Mouse (Mus musculus): ENCODE results near the gene Lhx6. TPM values are rescaled to one million over a fixed set of nuclear protein-coding genes. Genes with fewer than 3 reads are reported as not detected.

Gene Lhx6
- total and polyA plus RNA-seq, 3 experiments: 1.3 to 3.0 TPM; not detected in 1

GRCm38 (mm10) chr2:36061409-36061808 lies 43.8 kb downstream of the Lhx6 start:
- Histone ChIP-seq H3K36me3 (ENCODE audit: control insufficient read depth in 1 of 2, insufficient read depth in 2 of 2, low read length in 2 of 2) (no peaks in the 10 kb centered on the region), H3K4me3 (ENCODE audit: control insufficient read depth in 1 of 2, insufficient read depth in 1 of 2, low read depth in 2 of 2, low read length in 2 of 2) (no peak overlapping the region), H3K4me1 (ENCODE audit: control insufficient read depth in 1 of 2, insufficient read depth in 2 of 2, low read length in 2 of 2) (no peaks in the 10 kb centered on the region), H3K9ac (ENCODE audit: control insufficient read depth, low read depth, low read length, poor library complexity, severe bottlenecking) (no peak overlapping the region), H3K79me2 (ENCODE audit: control insufficient read depth, insufficient read depth, low read length, poor library complexity) (no peaks in the 10 kb centered on the region), H3K27ac (ENCODE audit: control insufficient read depth, low read depth, low read length) (no peak overlapping the region), H3K9me3 (replicated peaks; ENCODE audit: insufficient read depth, low read length) (no peaks in the 10 kb centered on the region), H3K27me3 (ENCODE audit: control insufficient read depth in 1 of 2, insufficient read depth in 2 of 2, low read length in 2 of 2) (no peaks in the 10 kb centered on the region; a peak in 2 of 4 replicates)
- TF ChIP-seq SIN3A (IDR thresholded peaks at IDR 0.05; ENCODE audit: low read length) (no peak), POLR2AphosphoS2 (IDR thresholded peaks at IDR 0.05; ENCODE audit: low read length) (no peak), TAL1 (IDR thresholded peaks at IDR 0.05; ENCODE audit: low read length) (no peak), ZMIZ1 (IDR thresholded peaks at IDR 0.05; ENCODE audit: low read depth, low read length) (no peak), MAFK (IDR thresholded peaks at IDR 0.05; ENCODE audit: borderline replicate concordance, low read depth, low read length) (no peak), UBTF (IDR thresholded peaks at IDR 0.05; ENCODE audit: borderline replicate concordance, insufficient read depth, low read depth, low read length) (no peak), TBP (IDR thresholded peaks at IDR 0.05; ENCODE audit: low read depth, low read length) (no peak), MAZ (IDR thresholded peaks at IDR 0.05; ENCODE audit: low read depth, low read length) (no peak), E2F4 (IDR thresholded peaks at IDR 0.05; ENCODE audit: borderline replicate concordance, low read depth, low read length) (no peak), KAT2A (conservative IDR thresholded peaks at IDR 0.05; ENCODE audit: low read depth, low read length) (no peak), TCF12 (IDR thresholded peaks at IDR 0.05; ENCODE audit: low read depth, low read length) (no peak), ZNF384 (IDR thresholded peaks at IDR 0.05; ENCODE audit: low read depth, low read length) (no peak), EP300 (IDR thresholded peaks at IDR 0.05; ENCODE audit: low read depth in 1 of 2, low read length in 2 of 2) (no peak), CTCF (IDR thresholded peaks at IDR 0.05 in 2 of 3, conservative IDR thresholded peaks at IDR 0.05 in 1 of 3; ENCODE audit: control insufficient read depth in 1 of 3, insufficient read depth in 1 of 3, low read depth in 2 of 3, low read length in 3 of 3, poor library complexity in 1 of 3, severe bottlenecking in 1 of 3) (no peak), MYB (IDR thresholded peaks at IDR 0.05; ENCODE audit: low read depth, low read length) (no peak), POLR2A (IDR thresholded peaks at IDR 0.05; ENCODE audit: control insufficient read depth in 1 of 2, insufficient read depth in 1 of 2, low read depth in 1 of 2, low read length in 2 of 2, poor library complexity in 1 of 2) (no peak), USF2 (IDR thresholded peaks at IDR 0.05; ENCODE audit: borderline replicate concordance in 1 of 2, insufficient read depth in 1 of 2, low read depth in 1 of 2, low read length in 2 of 2) (no peak), GATA1 (IDR thresholded peaks at IDR 0.05; ENCODE audit: low read depth, low read length) (no peak), SMC3 (IDR thresholded peaks at IDR 0.05; ENCODE audit: low read depth, low read length) (no peak), HCFC1 (IDR thresholded peaks at IDR 0.05; ENCODE audit: low read depth, low read length) (no peak)
- DNase-seq (ENCODE audit: low read depth, low spot score): no peak

- Histone ChIP-seq H3K27me3 (ENCODE audit: control insufficient read depth in 1 of 2, insufficient read depth in 2 of 2, low read length in 2 of 2) (no peaks in the 10 kb centered on the region), H3K36me3 (ENCODE audit: control insufficient read depth in 1 of 2, insufficient read depth in 2 of 2, low read length in 2 of 2) (no peaks in the 10 kb centered on the region), H3K9ac (ENCODE audit: control insufficient read depth, low read depth, low read length, poor library complexity, severe bottlenecking) (no peak overlapping the region), H3K27ac (ENCODE audit: control insufficient read depth, low read depth, low read length) (no peak overlapping the region), H3K4me3 (ENCODE audit: control insufficient read depth in 1 of 2, insufficient read depth in 1 of 2, low read depth in 2 of 2, low read length in 2 of 2) (no peak overlapping the region), H3K4me1 (ENCODE audit: control insufficient read depth in 1 of 2, insufficient read depth in 2 of 2, low read length in 2 of 2) (no peaks in the 10 kb centered on the region), H3K79me2 (ENCODE audit: control insufficient read depth, insufficient read depth, low read length, poor library complexity) (no peaks in the 10 kb centered on the region), H3K9me3 (replicated peaks; ENCODE audit: insufficient read depth, low read length) (no peaks in the 10 kb centered on the region)
- no peak for DNase-seq (ENCODE audit: low read depth, low spot score)
- TF ChIP-seq HCFC1 (IDR thresholded peaks at IDR 0.05; ENCODE audit: low read depth, low read length) (no peak), TCF12 (IDR thresholded peaks at IDR 0.05; ENCODE audit: low read depth, low read length) (no peak), USF1 (IDR thresholded peaks at IDR 0.05; ENCODE audit: low read depth, low read length) (no peak), ETS1 (IDR thresholded peaks at IDR 0.05; ENCODE audit: low read depth, low read length) (no peak), CHD2 (IDR thresholded peaks at IDR 0.05; ENCODE audit: low read length) (no peak), RAD21 (IDR thresholded peaks at IDR 0.05; ENCODE audit: low read depth, low read length) (no peak), MAX (IDR thresholded peaks at IDR 0.05; ENCODE audit: low read length) (no peak), MAFK (IDR thresholded peaks at IDR 0.05; ENCODE audit: borderline replicate concordance, low read depth, low read length) (no peak), ZC3H11A (IDR thresholded peaks at IDR 0.05; ENCODE audit: low read depth, low read length) (no peak), UBTF (IDR thresholded peaks at IDR 0.05; ENCODE audit: borderline replicate concordance, insufficient read depth, low read depth, low read length) (no peak), MYC (IDR thresholded peaks at IDR 0.05; ENCODE audit: low read depth, low read length) (no peak), MXI1 (IDR thresholded peaks at IDR 0.05; ENCODE audit: low read depth, low read length) (no peak), POLR2AphosphoS2 (IDR thresholded peaks at IDR 0.05; ENCODE audit: low read length) (no peak), ELF1 (IDR thresholded peaks at IDR 0.05; ENCODE audit: low read depth, low read length) (no peak), ZNF384 (IDR thresholded peaks at IDR 0.05; ENCODE audit: low read depth, low read length) (no peak), MEF2A (IDR thresholded peaks at IDR 0.05; ENCODE audit: extremely low read depth, insufficient replicate concordance, low read depth, low read length, poor library complexity, severe bottlenecking) (no peak), ZMIZ1 (IDR thresholded peaks at IDR 0.05; ENCODE audit: low read depth, low read length) (no peak), MYB (IDR thresholded peaks at IDR 0.05; ENCODE audit: low read depth, low read length) (no peak)
These were observed 49.0 kb downstream of the Lhx6 start for GRCm38 (mm10) chr2:36056248-36056647.
